Mouse (Mus musculus) CH12.LX (cell line): ENCODE measurements at regions not wholly inside any gene's neighbourhood (a gene's known extent, or its start where the extent isn't known, plus 50 kb on each side); places are given as distances from the start of the nearest gene placed in this dataset.

Experiments
- DNase-seq: peaks from one replicate; pipeline ENCODE4 v3.0.0-alpha.2; 2013; ENCODE audit errors: extremely low read depth
- H3K27ac ChIP-seq: 2 replicates; pipeline ENCODE4 v1.5.1; 2012; ENCODE audit warnings: low read depth, mild to moderate bottlenecking, control low read depth, moderate library complexity; ENCODE audit not compliant: insufficient read depth
- H3K27me3 ChIP-seq: replicated peaks from 2 replicates; pipeline ENCODE3; 2012; ENCODE audit warnings: inconsistent platforms
- H3K36me3 ChIP-seq, 2 experiments: replicated peaks in 1 of 2; 2 replicates each; pipeline versions ENCODE3 to v1.6.1; 2012; ENCODE audit warnings: inconsistent platforms in 1 of 2, low read length in 1 of 2, mild to moderate bottlenecking in 1 of 2, mixed read lengths in 1 of 2, moderate library complexity in 1 of 2; ENCODE audit not compliant: control insufficient read depth in 1 of 2, insufficient read depth in 1 of 2
- H3K4me1 ChIP-seq, 2 experiments: 2 replicates each; pipeline ENCODE4 v1.6.1; 2012; ENCODE audit warnings: inconsistent platforms in 1 of 2, moderate library complexity in 1 of 2; ENCODE audit not compliant: insufficient read depth in 2 of 2, control insufficient read depth in 1 of 2
- H3K4me2 ChIP-seq: 2 replicates; pipeline ENCODE4 v1.6.1; 2012; ENCODE audit warnings: low read depth, mild to moderate bottlenecking, control low read depth; ENCODE audit not compliant: poor library complexity, insufficient read depth, severe bottlenecking
- H3K4me3 ChIP-seq, 3 experiments: fragments of 150-350 bp in 1 of 3; sonication (generic) in 1 of 3; replicated peaks in 1 of 3; 2 replicates each; pipeline versions ENCODE3 to v1.5.1; 2011 to 2012; ENCODE audit warnings: low read depth in 2 of 3, low read length in 2 of 3, mild to moderate bottlenecking in 2 of 3, moderate library complexity in 2 of 3, control low read depth in 1 of 3, improper control_type of control experiment in 1 of 3, inconsistent platforms in 1 of 3, mixed read lengths in 1 of 3; ENCODE audit not compliant: poor library complexity in 1 of 3
- H3K79me2 ChIP-seq: replicated peaks from 2 replicates; pipeline ENCODE4 v1.6.1; 2012; ENCODE audit warnings: mild to moderate bottlenecking, moderate library complexity; ENCODE audit not compliant: control insufficient read depth, poor library complexity, insufficient read depth, severe bottlenecking; ENCODE audit errors: extremely low read depth
- H3K9ac ChIP-seq: 2 replicates; pipeline ENCODE4 v1.6.1; 2012; ENCODE audit warnings: low read depth, mild to moderate bottlenecking, control low read depth, moderate library complexity; ENCODE audit not compliant: insufficient read depth
- H3K9me3 ChIP-seq: replicated peaks from 2 replicates; pipeline ENCODE3; 2012; ENCODE audit warnings: low read length, inconsistent platforms, mixed read lengths
- CHD1 ChIP-seq: IDR thresholded peaks from 2 replicates; pipeline ENCODE4 v1.6.1; 2012; ENCODE audit warnings: low read depth, low read length, improper control_type of control experiment, inconsistent platforms
- CHD2 ChIP-seq: IDR thresholded peaks from 2 replicates; pipeline ENCODE4 v1.6.1; 2011; ENCODE audit warnings: low read length, improper control_type of control experiment
- CTCF ChIP-seq, 2 experiments: IDR thresholded peaks in 1 of 2; conservative IDR thresholded peaks in 1 of 2; 2 replicates each; pipeline ENCODE4 v1.5.1; 2011 to 2012; ENCODE audit warnings: low read depth in 2 of 2, low read length in 2 of 2, improper control_type of control experiment in 1 of 2, inconsistent platforms in 1 of 2, mild to moderate bottlenecking in 1 of 2, moderate library complexity in 1 of 2
- E2F4 ChIP-seq: IDR thresholded peaks from 2 replicates; pipeline ENCODE4 v1.6.1; 2011; ENCODE audit warnings: low read depth, low read length, improper control_type of control experiment; ENCODE audit not compliant: insufficient replicate concordance
- EP300 ChIP-seq: IDR thresholded peaks from 2 replicates; pipeline ENCODE4 v1.6.1; 2011; ENCODE audit warnings: low read length, improper control_type of control experiment
- ETS1 ChIP-seq: conservative IDR thresholded peaks from 2 replicates; pipeline ENCODE4 v1.6.1; 2012; ENCODE audit warnings: low read depth, mild to moderate bottlenecking, inconsistent platforms, low read length, improper control_type of control experiment, moderate library complexity
- GABPA ChIP-seq: IDR thresholded peaks from 2 replicates; pipeline ENCODE4 v1.6.1; 2012; ENCODE audit warnings: low read depth, low read length, improper control_type of control experiment, inconsistent platforms; ENCODE audit not compliant: insufficient replicate concordance
- HCFC1 ChIP-seq: IDR thresholded peaks from 2 replicates; pipeline ENCODE4 v1.6.1; 2012; ENCODE audit warnings: low read depth, mild to moderate bottlenecking, inconsistent platforms, low read length, improper control_type of control experiment
- IRF4 ChIP-seq: IDR thresholded peaks from 2 replicates; pipeline ENCODE4 v1.6.1; 2014; ENCODE audit warnings: low read depth, mild to moderate bottlenecking, inconsistent platforms, low read length, improper control_type of control experiment
- JUND ChIP-seq: conservative IDR thresholded peaks from 2 replicates; pipeline ENCODE4 v1.6.1; 2011; ENCODE audit warnings: low read depth, low read length, improper control_type of control experiment
- KAT2A ChIP-seq: IDR thresholded peaks from 2 replicates; pipeline ENCODE4 v1.6.1; 2012; ENCODE audit warnings: low read length, improper control_type of control experiment, inconsistent platforms; ENCODE audit not compliant: insufficient replicate concordance
- MAFK ChIP-seq: IDR thresholded peaks from 2 replicates; pipeline ENCODE4 v1.6.1; 2011; ENCODE audit warnings: low read length, improper control_type of control experiment; ENCODE audit not compliant: insufficient replicate concordance
- MAX ChIP-seq: IDR thresholded peaks from 2 replicates; pipeline ENCODE4 v1.6.1; 2011; ENCODE audit warnings: low read length, improper control_type of control experiment
- MAZ ChIP-seq: IDR thresholded peaks from 2 replicates; pipeline ENCODE4 v1.6.1; 2012; ENCODE audit warnings: low read depth, mild to moderate bottlenecking, inconsistent platforms, low read length, improper control_type of control experiment, moderate library complexity
- MEF2A ChIP-seq: IDR thresholded peaks from 2 replicates; pipeline ENCODE4 v1.6.1; 2014; ENCODE audit warnings: low read depth, mild to moderate bottlenecking, inconsistent platforms, low read length, improper control_type of control experiment, borderline replicate concordance
- MXI1 ChIP-seq: IDR thresholded peaks from 2 replicates; pipeline ENCODE4 v1.6.1; 2011; ENCODE audit warnings: mild to moderate bottlenecking, low read depth, low read length, improper control_type of control experiment
- NRF1 ChIP-seq: IDR thresholded peaks from 2 replicates; pipeline ENCODE4 v1.6.1; 2014; ENCODE audit warnings: low read depth, mild to moderate bottlenecking, inconsistent platforms, low read length, improper control_type of control experiment, moderate library complexity
- RAD21 ChIP-seq: IDR thresholded peaks from 2 replicates; pipeline ENCODE4 v1.6.1; 2011; ENCODE audit warnings: low read depth, mild to moderate bottlenecking, low read length, improper control_type of control experiment, moderate library complexity
- RCOR1 ChIP-seq: conservative IDR thresholded peaks from 2 replicates; pipeline ENCODE4 v1.6.1; 2012; ENCODE audit warnings: low read depth, mild to moderate bottlenecking, inconsistent platforms, low read length, improper control_type of control experiment
- SIN3A ChIP-seq: IDR thresholded peaks from 2 replicates; pipeline ENCODE4 v1.6.1; 2012; ENCODE audit warnings: low read length, improper control_type of control experiment, inconsistent platforms
- SMC3 ChIP-seq: IDR thresholded peaks from 2 replicates; pipeline ENCODE4 v1.6.1; 2011; ENCODE audit warnings: low read depth, low read length, improper control_type of control experiment
- TBP ChIP-seq: conservative IDR thresholded peaks from 2 replicates; pipeline ENCODE4 v1.6.1; 2011; ENCODE audit warnings: low read depth, low read length, improper control_type of control experiment
- UBTF ChIP-seq: IDR thresholded peaks from 2 replicates; pipeline ENCODE4 v1.6.1; 2012; ENCODE audit warnings: low read depth, mild to moderate bottlenecking, inconsistent platforms, low read length, improper control_type of control experiment, moderate library complexity
- USF2 ChIP-seq: conservative IDR thresholded peaks from 2 replicates; pipeline ENCODE4 v1.6.1; 2011; ENCODE audit warnings: low read depth, low read length, improper control_type of control experiment
- ZKSCAN1 ChIP-seq: IDR thresholded peaks from 2 replicates; pipeline ENCODE4 v1.6.1; 2012; ENCODE audit warnings: low read depth, inconsistent platforms, low read length, improper control_type of control experiment, borderline replicate concordance
- ZMIZ1 ChIP-seq: IDR thresholded peaks from 2 replicates; pipeline ENCODE4 v1.6.1; 2012; ENCODE audit warnings: low read depth, mild to moderate bottlenecking, inconsistent platforms, low read length, improper control_type of control experiment
- ZNF384 ChIP-seq: IDR thresholded peaks from 2 replicates; pipeline ENCODE4 v1.6.1; 2012; ENCODE audit warnings: low read depth, low read length, improper control_type of control experiment, inconsistent platforms
- dilution Hi-C: fragments of 300-500 bp; cut with MboI; formaldehyde crosslinking; loops from 2 replicates; pipeline ENCODE4 v1.14.3; 2020; ENCODE audit warnings: low sequenced_read_pairs; ENCODE audit not compliant: extremely low pct_unique_long_range_greater_than_20kb, extremely low pct_ligation_motif_present
- in situ Hi-C: fragments of 300-500 bp; cut with MboI; formaldehyde crosslinking; loops from 3 replicates; pipeline ENCODE4 v1.14.3; 2019; ENCODE audit warnings: low sequenced_read_pairs, low pct_ligation_motif_present, low pct_unique_long_range_greater_than_20kb, mixed read lengths

DNA sequence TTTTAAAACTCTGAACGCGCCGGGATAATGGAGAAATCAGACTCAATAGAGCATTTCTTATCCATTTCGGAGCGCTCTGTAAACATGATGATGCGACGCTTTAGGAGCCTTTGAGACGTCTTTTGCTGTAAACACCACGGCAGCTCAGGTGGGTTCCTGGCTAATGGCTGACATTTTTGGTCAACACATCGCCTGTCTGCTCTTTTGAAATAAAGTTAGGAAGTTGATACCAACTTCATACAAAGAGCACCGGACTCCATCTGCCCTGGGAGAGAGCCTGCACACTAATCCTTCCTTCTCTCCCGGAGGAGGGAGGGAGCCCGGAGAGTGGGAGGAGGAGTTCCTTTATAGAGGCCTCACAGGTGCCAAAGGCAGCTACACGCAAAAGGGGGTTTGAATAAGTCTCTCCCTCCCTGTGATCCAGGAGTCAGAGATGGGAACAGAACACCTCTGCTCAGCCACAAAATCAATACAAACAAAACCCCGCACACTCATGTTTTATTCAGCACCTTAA is 63.8 kb upstream of the Srsf6 start:
- no peaks in the 10 kb centered on the region for H3K36me3 ChIP-seq

DNA sequence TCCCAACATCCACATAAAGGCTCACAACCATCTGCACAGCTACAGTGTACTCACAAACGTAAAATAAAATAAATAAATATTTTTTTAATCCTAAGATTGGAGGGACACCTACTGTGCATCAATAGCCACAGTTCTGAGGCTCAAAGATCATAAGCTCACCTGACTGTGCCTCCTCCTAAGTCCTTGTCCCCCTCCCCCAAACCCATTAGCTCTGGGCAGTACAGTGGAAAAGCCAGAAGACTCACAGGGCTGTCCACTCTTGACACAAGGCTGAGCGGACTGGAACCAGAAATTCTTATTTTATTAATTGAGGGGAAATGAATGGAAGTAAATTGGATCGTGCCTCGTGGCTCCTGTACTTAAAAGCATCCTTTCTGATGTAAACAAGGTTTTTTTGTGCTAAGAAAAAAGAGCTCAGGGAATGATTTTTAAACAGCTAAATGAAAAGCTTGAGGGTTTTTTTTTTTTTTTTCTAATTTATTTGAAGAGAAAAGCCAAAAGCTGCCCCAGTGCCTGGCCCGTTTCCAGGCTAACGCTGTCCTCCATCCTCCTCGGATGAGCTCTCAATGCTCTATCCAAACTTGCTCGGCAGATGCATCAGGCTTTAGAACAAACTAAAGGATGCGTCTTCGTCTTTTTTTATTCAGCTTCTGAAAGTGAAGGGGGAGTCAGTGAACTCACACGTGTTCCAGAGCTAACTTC is 64.6 kb upstream of the Srsf6 start:
- H3K9ac ChIP-seq = no peak overlapping the region
- TF ChIP-seq GABPA (no peak), SIN3A (no peak), USF2 (no peak), RCOR1 (no peak), ZMIZ1 (no peak), JUND (no peak), NRF1 (no peak), ZNF384 (no peak), HCFC1 (no peak), EP300 (no peak), MXI1 (no peak), MAX (no peak), ZKSCAN1 (no peak), ETS1 (no peak), MAZ (no peak), CHD1 (no peak), UBTF (no peak), E2F4 (no peak), IRF4 (no peak), CHD2 (no peak)
- no peaks in the 10 kb centered on the region for H3K36me3 ChIP-seq
- H3K4me2 ChIP-seq = no peak overlapping the region
- peaks cover 65% of the 10 kb centered on the region for H3K27me3 ChIP-seq
- no peak overlapping the region for H3K27ac ChIP-seq
- no peak overlapping the region for H3K4me3 ChIP-seq
- no peaks in the 10 kb centered on the region for H3K9me3 ChIP-seq
- dilution Hi-C loops (no loop called here), in situ Hi-C loops (no loop called here)
- no peak for DNase-seq
- no peaks in the 10 kb centered on the region for H3K79me2 ChIP-seq
- H3K4me1 ChIP-seq = no peaks in the 10 kb centered on the region

More for the DNA sequence above, 63.8 kb upstream of the Srsf6 start:
- TF ChIP-seq SMC3 = no peak
- no peak for TF ChIP-seq CTCF (conservative IDR thresholded peaks at IDR 0.05 in 1 of 2, IDR thresholded peaks at IDR 0.05 in 1 of 2; ENCODE audit: low read depth in 2 of 2, low read length in 2 of 2)
- TF ChIP-seq MEF2A = no peak
- TF ChIP-seq KAT2A = no peak
- no peak for TF ChIP-seq ZMIZ1
- TF ChIP-seq HCFC1 = no peak
- no peak for TF ChIP-seq RAD21
- TF ChIP-seq IRF4 = no peak
- TF ChIP-seq TBP = no peak
- no peak for TF ChIP-seq MAFK
- in situ Hi-C loops = no loop called here
- Histone ChIP-seq H3K4me1 (no peaks in the 10 kb centered on the region), H3K27ac (no peak overlapping the region), H3K9me3 (no peaks in the 10 kb centered on the region), H3K4me3 (no peak overlapping the region), H3K79me2 (no peaks in the 10 kb centered on the region), H3K4me2 (no peak overlapping the region), H3K9ac (no peak overlapping the region), H3K27me3 (peaks cover 65% of the 10 kb centered on the region)
- DNase-seq = no peak
- dilution Hi-C loops = no loop called here
